Mouse (Mus musculus) left cerebral cortex, adult 6 months (tissue): ENCODE results near the gene 4930539E08Rik. TPM values are rescaled to one million over a fixed set of nuclear protein-coding genes. Genes with fewer than 3 reads are reported as not detected.

Experiments used
- long read RNA-seq, 2 experiments: library from polyadenylated mRNA; unstranded; transcript quantifications; one replicate each; pipeline ENCODE4 v2.0.0; 2019 to 2020
- polyA plus RNA-seq: library from polyadenylated mRNA; unstranded; fragments of <200 nt; fragmentation: Nextera tagmentation; gene quantifications from 2 replicates; pipeline ENCODE4 v1.2.3, GENCODE M21; 2021

4930539E08Rik gene
- 1.8 and 3.4 TPM in 2 replicates for polyA plus RNA-seq
- long read RNA-seq, experiment 1, partial matches to known transcripts, result 11 of 37 reads
- long read RNA-seq, experiment 1, other reads (novel, unspliced or antisense), result 26 of 37 reads
- long read RNA-seq, experiment 2, partial matches to known transcripts, result 0 of 2 reads
- long read RNA-seq, experiment 2, other reads (novel, unspliced or antisense), result 2 of 2 reads

GRCm38 (mm10) chr17:28915060-28915628 is at the start of gene 4930539E08Rik:
4930539E08Rik (minus strand) TSS chr17:28915324.

GRCm38 (mm10) chr17:28951831-28952799 is 37.0 kb upstream of the 4930539E08Rik start, which contains the start of gene Kctd20:
Kctd20 (plus strand) TSS chr17:28951950.

GRCm38 (mm10) chr17:28943740-28944139 is 28.6 kb upstream of the 4930539E08Rik start, which contains the start of gene Pxt1:
Pxt1 (minus strand) TSS chr17:28943840.

GRCm38 (mm10) chr17:28858205-28858604 is 56.9 kb downstream of the 4930539E08Rik start, which contains the start of gene Pnpla1:
Pnpla1 (plus strand) TSS chr17:28858411.

Other genes starting within 250 kb of the 4930539E08Rik start
- gene Slc26a8, start 225.1 kb downstream of the 4930539E08Rik start, polyA plus RNA-seq, result 1.4 and 1.9 TPM in 2 replicates
- 11.9 and 30.3 TPM in 2 replicates for gene Mapk14, start 224.0 kb downstream of the 4930539E08Rik start, polyA plus RNA-seq
- gene AC170998.1, start 189.2 kb downstream of the 4930539E08Rik start, polyA plus RNA-seq, result not detected in 2 replicates
- gene Mapk13, start 146.0 kb downstream of the 4930539E08Rik start, polyA plus RNA-seq, result 1.3 and 1.4 TPM in 2 replicates
- 3.0 and 4.4 TPM in 2 replicates for gene Brpf3, start 114.2 kb downstream of the 4930539E08Rik start, polyA plus RNA-seq
- gene Pnpla1, start 56.9 kb downstream of the 4930539E08Rik start, polyA plus RNA-seq, result 0.18 and 0.20 TPM in 2 replicates
- gene Pxt1, start 28.5 kb upstream of the 4930539E08Rik start, polyA plus RNA-seq, result 0.15 TPM in 1 of 2 replicates, not detected in the other
- gene Kctd20, start 36.6 kb upstream of the 4930539E08Rik start, polyA plus RNA-seq, result 22.5 and 23.1 TPM in 2 replicates
- gene Stk38, start 92.7 kb upstream of the 4930539E08Rik start, polyA plus RNA-seq, result 9.9 and 10.0 TPM in 2 replicates
- gene Srsf3, start 117.3 kb upstream of the 4930539E08Rik start, polyA plus RNA-seq, result 120 and 131 TPM in 2 replicates
- gene Cdkn1a, start 175.7 kb upstream of the 4930539E08Rik start, polyA plus RNA-seq, result 37.1 and 38.6 TPM in 2 replicates
- 0.08 TPM in 1 of 2 replicates, not detected in the other for gene Rab44, start 198.8 kb upstream of the 4930539E08Rik start, polyA plus RNA-seq